Mouse (Mus musculus) gastrocnemius, postnatal 10 days (tissue): ENCODE measurements around the gene Dnajc5. TPM values are rescaled to one million over a fixed set of nuclear protein-coding genes. Genes with fewer than 3 reads are reported as not detected.

Experiments used
- microRNA-seq, 2 experiments: library from miRNA; unstranded; fragments of <30 nt; microRNA quantifications; one replicate each; pipeline ENCODE4 v1.2.0; 2021
- total RNA-seq, 2 experiments: library from RNA; stranded (reverse); gene quantifications; 2 replicates each; pipeline ENCODE4 v1.2.3; 2021

Gene Dnajc5
- total RNA-seq, 2 experiments from 2014 or later = 67.5 to 70.1 TPM

Small RNA genes within 50 kb of the gene (microRNA-seq; reads per million reads assigned to microRNA genes)
- gene Mir7006 = 0 reads per million in 2 experiments

Other genes starting within 250 kb of the Dnajc5 start
- 10 to 100 TPM in 1 of 2 experiments, 1 to 10 TPM in 1; 9.1 to 11.0 TPM for gene Gmeb2, start 232.4 kb upstream of the Dnajc5 start, total RNA-seq
- 1 to 10 TPM; 1.1 to 1.6 TPM for gene Stmn3, start 206.0 kb upstream of the Dnajc5 start, total RNA-seq
- gene Rtel1, start 200.7 kb upstream of the Dnajc5 start, total RNA-seq = 10 to 100 TPM; 21.1 to 23.0 TPM
- gene Zgpat, start 155.6 kb upstream of the Dnajc5 start, total RNA-seq = 10 to 100 TPM; 13.1 to 18.3 TPM
- gene Arfrp1, start 155.1 kb upstream of the Dnajc5 start, total RNA-seq = 10 to 100 TPM; 25.2 to 30.8 TPM
- 1 to 10 TPM; 5.8 to 9.7 TPM for gene Lime1, start 140.4 kb upstream of the Dnajc5 start, total RNA-seq
- gene Zbtb46, start 61.1 kb upstream of the Dnajc5 start, total RNA-seq = 1 to 10 TPM; 5.8 to 8.4 TPM
- gene Abhd16b, start 27.3 kb upstream of the Dnajc5 start, total RNA-seq = not detected
- gene Tpd52l2, start 23.3 kb upstream of the Dnajc5 start, total RNA-seq = 10 to 100 TPM; 69.9 to 72.9 TPM
- gene Uckl1, start 64.4 kb downstream of the Dnajc5 start, total RNA-seq = 10 to 100 TPM; 36.5 to 43.5 TPM
- 10 to 100 TPM; 26.7 to 33.4 TPM for gene Prpf6, start 71.4 kb downstream of the Dnajc5 start, total RNA-seq
- 10 to 100 TPM; 28.4 to 32.4 TPM for gene Zfp512b, start 72.3 kb downstream of the Dnajc5 start, total RNA-seq
- gene Samd10, start 78.7 kb downstream of the Dnajc5 start, total RNA-seq = 1 to 10 TPM in 1 of 2 experiments, under 1 TPM in 1; 0.85 to 1.2 TPM
- gene Gm29797, start 136.5 kb downstream of the Dnajc5 start, total RNA-seq = not detected
- gene Sox18, start 151.2 kb downstream of the Dnajc5 start, total RNA-seq = 10 to 100 TPM; 25.4 to 36.2 TPM
- gene Tcea2, start 159.8 kb downstream of the Dnajc5 start, total RNA-seq = 1 to 10 TPM; 5.6 to 6.3 TPM
- 1 to 10 TPM; 7.5 to 9.6 TPM for gene Rgs19, start 173.5 kb downstream of the Dnajc5 start, total RNA-seq
- not detected for gene Lkaaear1, start 178.0 kb downstream of the Dnajc5 start, total RNA-seq
- not detected for gene Oprl1, start 194.5 kb downstream of the Dnajc5 start, total RNA-seq
- gene Myt1, start 242.8 kb downstream of the Dnajc5 start, total RNA-seq = under 1 TPM in 1 of 2 experiments, not detected in 1; 0.09 TPM